Mouse (Mus musculus): ENCODE results near the gene Pdk4. TPM values are rescaled to one million over a fixed set of nuclear protein-coding genes. Genes with fewer than 3 reads are reported as not detected.

Pdk4 gene
- polyA plus RNA-seq, 1 experiment from 2014 or later, result 1.4 TPM

- H3K9me3 ChIP-seq, result no peaks in the 10 kb centered on the region
- no peak overlapping the region for H3K9ac ChIP-seq (replicated peaks)
- H3K4me1 ChIP-seq (replicated peaks), result peaks cover 17% of the 10 kb centered on the region
- no peaks in the 10 kb centered on the region for H3K27me3 ChIP-seq
- no peak overlapping the region for H3K4me3 ChIP-seq (replicated peaks)
- H3K4me2 ChIP-seq, result no peak overlapping the region
- no peaks in the 10 kb centered on the region for H3K36me3 ChIP-seq
- no peak overlapping the region for H3K27ac ChIP-seq
- ATAC-seq (ENCODE audit: insufficient number of reproducible peaks, insufficient read depth, low FRiP score, low TSS enrichment, low read depth), result no peak
- 90% methylated on average over 5 of the region's 5 CpGs for WGBS
Measured at GRCm38 (mm10) chr6:5444331-5444898, 51.7 kb downstream of the Pdk4 start.

- no peaks in the 10 kb centered on the region for H3K9me3 ChIP-seq
- H3K4me1 ChIP-seq (replicated peaks), result peaks cover 17% of the 10 kb centered on the region
- H3K36me3 ChIP-seq, result no peaks in the 10 kb centered on the region
- no peak for ATAC-seq (ENCODE audit: insufficient number of reproducible peaks, insufficient read depth, low FRiP score, low TSS enrichment, low read depth)
- no peak overlapping the region for H3K27ac ChIP-seq
- H3K27me3 ChIP-seq, result no peaks in the 10 kb centered on the region
- 26% methylated on average over 13 of the region's 13 CpGs for WGBS
- H3K9ac ChIP-seq (replicated peaks), result no peak overlapping the region
- peak overlapping the region; percentile 40 for H3K4me2 ChIP-seq
- no peak overlapping the region for H3K4me3 ChIP-seq (replicated peaks)
Measured at GRCm38 (mm10) chr6:5443104-5443863, 52.8 kb downstream of the Pdk4 start.

GRCm38 (mm10) chr6:5442316-5443085 lies 53.6 kb downstream of the Pdk4 start:
- peak; percentile 71 for ATAC-seq (ENCODE audit: insufficient number of reproducible peaks, insufficient read depth, low FRiP score, low TSS enrichment, low read depth)
- no peaks in the 10 kb centered on the region for H3K36me3 ChIP-seq
- H3K4me1 ChIP-seq (replicated peaks), result peaks cover 17% of the 10 kb centered on the region
- WGBS, result 3% methylated on average over 14 of the region's 14 CpGs
- peak overlapping the region; percentile 40 for H3K4me2 ChIP-seq
- H3K9me3 ChIP-seq, result no peaks in the 10 kb centered on the region
- H3K9ac ChIP-seq (replicated peaks), result no peak overlapping the region
- no peak overlapping the region for H3K4me3 ChIP-seq (replicated peaks)
- no peaks in the 10 kb centered on the region for H3K27me3 ChIP-seq
- no peak overlapping the region for H3K27ac ChIP-seq

GRCm38 (mm10) chr6:5441221-5441620 lies 54.9 kb downstream of the Pdk4 start:
- no peak for ATAC-seq (ENCODE audit: insufficient number of reproducible peaks, insufficient read depth, low FRiP score, low TSS enrichment, low read depth)
- Histone ChIP-seq H3K4me2 (no peak overlapping the region), H3K9me3 (no peaks in the 10 kb centered on the region), H3K9ac (replicated peaks) (no peak overlapping the region), H3K36me3 (no peaks in the 10 kb centered on the region), H3K4me3 (replicated peaks) (no peak overlapping the region), H3K4me1 (replicated peaks) (peaks cover 17% of the 10 kb centered on the region), H3K27ac (no peak overlapping the region), H3K27me3 (no peaks in the 10 kb centered on the region)
- 78% methylated on average over 6 of the region's 6 CpGs for WGBS

- H3K4me2 ChIP-seq, result no peak overlapping the region
- peaks cover 8% of the 10 kb centered on the region for H3K4me1 ChIP-seq (replicated peaks)
- no peak overlapping the region for H3K9ac ChIP-seq (replicated peaks)
- WGBS, result 20% methylated on average over 4 of the region's 4 CpGs
- no peak for ATAC-seq (ENCODE audit: insufficient number of reproducible peaks, insufficient read depth, low FRiP score, low TSS enrichment, low read depth)
- no peak overlapping the region for H3K27ac ChIP-seq
- no peak overlapping the region for H3K4me3 ChIP-seq (replicated peaks)
- 0 out of 2 replicates have a peak, but pooled peaks cover 2% of the 10 kb centered on the region for H3K36me3 ChIP-seq
- no peaks in the 10 kb centered on the region for H3K27me3 ChIP-seq
- H3K9me3 ChIP-seq, result no peaks in the 10 kb centered on the region
Measured at GRCm38 (mm10) chr6:5437757-5438156, 58.4 kb downstream of the Pdk4 start.

- no peak overlapping the region for H3K27ac ChIP-seq
- no peak overlapping the region for H3K9ac ChIP-seq (replicated peaks)
- H3K4me1 ChIP-seq (replicated peaks), result no peaks in the 10 kb centered on the region
- 85% methylated on average over 2 of the region's 2 CpGs for WGBS
- no peaks in the 10 kb centered on the region for H3K27me3 ChIP-seq
- H3K4me3 ChIP-seq (replicated peaks), result no peak overlapping the region
- ATAC-seq (ENCODE audit: insufficient number of reproducible peaks, insufficient read depth, low FRiP score, low TSS enrichment, low read depth), result no peak
- no peaks in the 10 kb centered on the region for H3K9me3 ChIP-seq
- H3K4me2 ChIP-seq, result no peak overlapping the region
- peaks cover 11% of the 10 kb centered on the region; the same call in 1 of the 2 replicates for H3K36me3 ChIP-seq
Measured at GRCm38 (mm10) chr6:5433887-5434286, 62.2 kb downstream of the Pdk4 start.

Other genes with a start within 250 kb of the Pdk4 start
- 6.9 and 8.7 TPM in 2 replicates for gene Pon3, start 240.0 kb downstream of the Pdk4 start, polyA plus RNA-seq (2016; fragmentation: Nextera tagmentation; extraction: Ambion mirVana)
- gene Pon2, start 197.9 kb downstream of the Pdk4 start, polyA plus RNA-seq (2016; fragmentation: Nextera tagmentation; extraction: Ambion mirVana), result 18.1 and 18.3 TPM in 2 replicates
- 109 and 119 TPM in 2 replicates for gene Asb4, start 112.9 kb downstream of the Pdk4 start, polyA plus RNA-seq (2016; fragmentation: Nextera tagmentation; extraction: Ambion mirVana)
- gene Dync1i1, start 229.3 kb upstream of the Pdk4 start, polyA plus RNA-seq (2016; fragmentation: Nextera tagmentation; extraction: Ambion mirVana), result 9.5 and 10.9 TPM in 2 replicates